Mouse (Mus musculus) heart, postnatal 36 days (tissue): ENCODE measurements around the gene Wscd1. TPM values are rescaled to one million over a fixed set of nuclear protein-coding genes. Genes with fewer than 3 reads are reported as not detected.
"Not testable (repeated sequence)": the region's sequence is repeated elsewhere in the genome, so short reads cannot be mapped to it uniquely, and the experiment has no call there.

Experiments used
- DNase-seq, 2 experiments: peaks; one replicate each; pipeline ENCODE4 v3.0.0; 2021 to 2022
- intact Hi-C: fragments of 180-260 bp; cut with DNase I; formaldehyde crosslinking; loops from one replicate; pipeline ENCODE4 v1.15.1; 2025
- total RNA-seq, 2 experiments: library from RNA; stranded (reverse); gene quantifications; 2 replicates each; pipeline ENCODE4 v1.2.3; 2021

Wscd1 gene
- total RNA-seq, 2 experiments from 2014 or later, result 8.0 to 12.0 TPM

GRCm38 (mm10) chr11:71818111-71818510 lies 68.4 kb downstream of the Wscd1 start:
- peak in 1 of 2 experiments; percentile 1 for DNase-seq
- intact Hi-C loops, result loop anchor here (2.0 kb wide), 1 partner anchor 69 kb away; the partner anchor contains the start of gene Wscd1

GRCm38 (mm10) chr11:71819901-71820300 lies 70.2 kb downstream of the Wscd1 start:
- DNase-seq, result no peak
- intact Hi-C loops, result loop anchor here (2.0 kb wide), 1 partner anchor 71 kb away; the partner anchor contains the start of gene Wscd1

- no peak for DNase-seq
- intact Hi-C loops, result no loop called here
Observed at GRCm38 (mm10) chr11:71820847-71821246, 71.1 kb downstream of the Wscd1 start.

- DNase-seq, intact Hi-C loops: not testable (repeated sequence)
Observed at GRCm38 (mm10) chr11:71821526-71821925, 71.8 kb downstream of the Wscd1 start.

- intact Hi-C loops, result no loop called here
- no peak for DNase-seq
Observed at GRCm38 (mm10) chr11:71822031-71822430, 72.3 kb downstream of the Wscd1 start.

GRCm38 (mm10) chr11:71824971-71825370 lies 75.3 kb downstream of the Wscd1 start:
- intact Hi-C loops, result no loop called here
- no peak for DNase-seq
